Mouse (Mus musculus) layer of hippocampus, postnatal 14 days (tissue): ENCODE measurements around the gene Sf3b6. TPM values are rescaled to one million over a fixed set of nuclear protein-coding genes. Genes with fewer than 3 reads are reported as not detected.

Experiments used
- DNase-seq, 2 experiments: peaks; one replicate each; pipeline ENCODE4 v3.0.0; 2021 to 2022; ENCODE audit warnings: low spot score in 2 of 2, mixed read lengths in 1 of 2
- total RNA-seq, 2 experiments: library from RNA; stranded (reverse); gene quantifications; 2 replicates each; pipeline ENCODE4 v1.2.3; 2021

Gene Sf3b6
- total RNA-seq, 2 experiments from 2014 or later: 79.2 to 84.6 TPM

GRCm38 (mm10) chr12:4840010-4840409, 22.7 kb downstream of the Sf3b6 start:
- DNase-seq: no peak

GRCm38 (mm10) chr12:4840741-4841140, 23.4 kb downstream of the Sf3b6 start:
- no peak for DNase-seq

- DNase-seq: peak; percentile 28 to 31
Observed at GRCm38 (mm10) chr12:4841392-4841887, 24.1 kb downstream of the Sf3b6 start, which contains the start of gene Fkbp1b. Fkbp1b (minus strand) TSS chr12:4841591.

GRCm38 (mm10) chr12:4842456-4842855, 25.1 kb downstream of the Sf3b6 start:
- DNase-seq: no peak

GRCm38 (mm10) chr12:4842890-4843597, 25.7 kb downstream of the Sf3b6 start, which contains the start of gene Wdcp:
Wdcp (plus strand) TSS chr12:4843303.
- DNase-seq: peak; percentile 83 to 94

- peak; percentile 20 to 27 for DNase-seq
Observed at GRCm38 (mm10) chr12:4843741-4844140, 26.4 kb downstream of the Sf3b6 start.

- DNase-seq: no peak
Observed at GRCm38 (mm10) chr12:4856160-4856559, 38.8 kb downstream of the Sf3b6 start.

GRCm38 (mm10) chr12:4856834-4857233, 39.5 kb downstream of the Sf3b6 start:
- DNase-seq: no peak

- no peak for DNase-seq
Observed at GRCm38 (mm10) chr12:4859241-4859914, 42.0 kb downstream of the Sf3b6 start.

- no peak for DNase-seq
Observed at GRCm38 (mm10) chr12:4862672-4863071, 45.3 kb downstream of the Sf3b6 start.

- no peak for DNase-seq
Observed at GRCm38 (mm10) chr12:4863654-4864337, 46.5 kb downstream of the Sf3b6 start.

- peak in 1 of 2 experiments; percentile 9 for DNase-seq
Observed at GRCm38 (mm10) chr12:4864338-4864690, 47.0 kb downstream of the Sf3b6 start.

- DNase-seq: no peak
Observed at GRCm38 (mm10) chr12:4868924-4869323, 51.6 kb downstream of the Sf3b6 start.

GRCm38 (mm10) chr12:4871260-4871659, 53.9 kb downstream of the Sf3b6 start:
- DNase-seq: no peak

- no peak for DNase-seq
Observed at GRCm38 (mm10) chr12:4872273-4872672, 54.9 kb downstream of the Sf3b6 start.

GRCm38 (mm10) chr12:4872983-4873477, 55.7 kb downstream of the Sf3b6 start:
- DNase-seq: no peak

GRCm38 (mm10) chr12:4873531-4873930, 56.2 kb downstream of the Sf3b6 start:
- no peak for DNase-seq

GRCm38 (mm10) chr12:4874161-4874927, 57.0 kb downstream of the Sf3b6 start, which contains the start of gene Mfsd2b:
Mfsd2b (minus strand) TSS chr12:4874359.
- peak; percentile 20 to 52 for DNase-seq

GRCm38 (mm10) chr12:4875623-4876022, 58.3 kb downstream of the Sf3b6 start:
- no peak for DNase-seq
